Mouse (Mus musculus): ENCODE results near the gene Evpl.

Evpl gene

GRCm38 (mm10) chr11:116255090-116255981, 17.5 kb upstream of the Evpl start:
- DNase-seq, result no peak

GRCm38 (mm10) chr11:116254627-116255026, 16.8 kb upstream of the Evpl start:
- DNase-seq, result no peak

- DNase-seq, result no peak
Measured at GRCm38 (mm10) chr11:116253076-116253600, 15.3 kb upstream of the Evpl start.

GRCm38 (mm10) chr11:116250898-116251297, 13.0 kb upstream of the Evpl start:
- DNase-seq, result no peak

GRCm38 (mm10) chr11:116247502-116248222, 9.8 kb upstream of the Evpl start:
- no peak for DNase-seq

- DNase-seq, result no peak
Measured at GRCm38 (mm10) chr11:116245616-116246015, 7.7 kb upstream of the Evpl start.

GRCm38 (mm10) chr11:116244580-116244979, 6.7 kb upstream of the Evpl start:
- no peak for DNase-seq

- DNase-seq, result no peak
Measured at GRCm38 (mm10) chr11:116241744-116242235, 3.9 kb upstream of the Evpl start.

GRCm38 (mm10) chr11:116239797-116240196, 1.9 kb upstream of the Evpl start:
- no peak for DNase-seq

- DNase-seq, result no peak
Measured at GRCm38 (mm10) chr11:116234901-116235300, 3.0 kb downstream of the Evpl start.

GRCm38 (mm10) chr11:116232427-116232826, 5.5 kb downstream of the Evpl start:
- no peak for DNase-seq

GRCm38 (mm10) chr11:116228699-116229098, 9.2 kb downstream of the Evpl start:
- no peak for DNase-seq

GRCm38 (mm10) chr11:116226414-116226813, 11.5 kb downstream of the Evpl start:
- peak; percentile 52 to 85 for DNase-seq

- no peak for DNase-seq
Measured at GRCm38 (mm10) chr11:116222740-116223059, 15.2 kb downstream of the Evpl start.

- no peak for DNase-seq
Measured at GRCm38 (mm10) chr11:116221931-116222739, 15.7 kb downstream of the Evpl start.

- DNase-seq, result peak in 1 of 2 experiments; percentile 62
Measured at GRCm38 (mm10) chr11:116219885-116220284, 18.0 kb downstream of the Evpl start.

GRCm38 (mm10) chr11:116218737-116219400, 19.0 kb downstream of the Evpl start:
- no peak for DNase-seq

- no peak for DNase-seq
Measured at GRCm38 (mm10) chr11:116218263-116218662, 19.6 kb downstream of the Evpl start.

- DNase-seq, result no peak
Measured at GRCm38 (mm10) chr11:116216549-116216948, 21.3 kb downstream of the Evpl start.

GRCm38 (mm10) chr11:116215991-116216390, 21.9 kb downstream of the Evpl start:
- no peak for DNase-seq

- DNase-seq, result no peak
Measured at GRCm38 (mm10) chr11:116215181-116215580, 22.7 kb downstream of the Evpl start.

GRCm38 (mm10) chr11:116213877-116214510, 23.9 kb downstream of the Evpl start:
- no peak for DNase-seq

Measured in spleen, adult 18-20 months (tissue).